Mouse (Mus musculus) CD4-positive, CD25-positive, alpha-beta regulatory T cell, adult 2 months (primary cell): ENCODE data around the gene Pnpla2.
A peak's percentile ranks its signal among the peaks of the same experiment; 100 is the strongest.
"Not testable (repeated sequence)": the region's sequence is repeated elsewhere in the genome, so short reads cannot be mapped to it uniquely, and the experiment has no call there.

ENCODE experiments used
- DNase-seq: peaks from one replicate; pipeline ENCODE4 v3.0.0-alpha.2; 2012; ENCODE audit warnings: low read depth, low spot score

The Pnpla2 gene

DNA sequence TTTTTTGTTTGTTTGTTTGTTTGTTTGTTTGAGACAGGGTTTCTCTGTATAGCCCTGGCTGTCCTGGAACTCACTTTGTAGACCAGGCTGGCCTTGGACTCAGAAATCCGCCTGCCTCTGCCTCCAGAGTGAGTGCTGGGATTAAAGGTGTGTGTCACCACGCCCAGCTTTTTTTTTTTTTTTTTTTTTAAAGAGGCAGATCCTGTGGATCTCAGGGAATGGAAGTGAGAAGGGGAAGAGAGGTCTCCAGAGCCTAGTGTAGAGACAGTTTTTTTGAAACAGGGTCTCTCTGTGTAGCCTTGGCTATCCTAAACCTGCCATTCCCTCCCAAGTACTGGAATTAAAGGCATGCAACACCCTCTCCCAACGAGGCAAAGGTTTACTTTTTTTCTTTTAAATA lies 8.6 kb upstream of the Pnpla2 start:
- not testable (repeated sequence) for DNase-seq

DNA sequence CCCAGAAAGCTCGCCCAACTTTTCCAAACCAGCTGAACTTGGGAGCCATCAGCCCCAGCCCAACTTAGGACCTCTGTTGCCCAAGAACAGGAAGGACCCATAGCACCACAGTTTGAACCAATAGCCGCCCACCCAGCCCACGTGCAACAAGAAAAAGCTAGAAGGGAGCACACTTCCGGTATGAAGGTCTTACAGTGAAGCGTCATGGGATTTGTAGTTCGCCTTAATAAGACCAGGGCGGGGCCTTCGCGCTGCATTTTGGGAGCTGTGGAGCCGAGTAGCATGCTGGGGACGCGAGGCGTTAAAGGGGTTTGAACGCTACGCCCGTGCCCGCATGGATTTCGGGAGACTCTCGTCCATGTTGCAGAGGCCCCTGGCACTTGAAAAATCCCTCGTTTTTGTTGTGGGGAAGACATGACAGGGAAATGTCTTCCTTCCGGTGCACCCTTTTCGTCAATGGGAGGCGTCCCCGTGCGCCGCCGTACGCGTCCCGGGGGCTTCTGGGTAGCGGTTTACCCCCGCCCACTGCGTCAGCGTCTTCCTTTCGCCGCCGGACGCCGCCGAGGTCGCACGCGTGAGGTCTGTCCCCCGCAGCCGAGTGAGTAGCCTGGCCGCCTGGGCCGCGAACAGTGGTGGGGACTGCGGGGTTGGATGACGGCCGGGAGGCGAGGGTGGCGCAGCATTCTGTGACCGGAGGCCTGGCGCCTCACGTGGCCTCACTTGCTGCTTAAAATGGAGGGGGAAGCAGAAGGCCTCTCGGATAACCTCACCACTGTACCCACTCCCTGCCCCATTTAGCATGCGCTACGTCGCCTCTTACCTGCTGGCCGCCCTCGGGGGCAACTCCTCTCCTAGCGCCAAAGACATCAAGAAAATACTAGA lies 7.6 kb upstream of the Pnpla2 start, which contains the start of gene Rplp2:
Rplp2 (plus strand) TSS at position 261 of the 882 bp plus-strand sequence.
- peak; percentile 94 for DNase-seq

DNA sequence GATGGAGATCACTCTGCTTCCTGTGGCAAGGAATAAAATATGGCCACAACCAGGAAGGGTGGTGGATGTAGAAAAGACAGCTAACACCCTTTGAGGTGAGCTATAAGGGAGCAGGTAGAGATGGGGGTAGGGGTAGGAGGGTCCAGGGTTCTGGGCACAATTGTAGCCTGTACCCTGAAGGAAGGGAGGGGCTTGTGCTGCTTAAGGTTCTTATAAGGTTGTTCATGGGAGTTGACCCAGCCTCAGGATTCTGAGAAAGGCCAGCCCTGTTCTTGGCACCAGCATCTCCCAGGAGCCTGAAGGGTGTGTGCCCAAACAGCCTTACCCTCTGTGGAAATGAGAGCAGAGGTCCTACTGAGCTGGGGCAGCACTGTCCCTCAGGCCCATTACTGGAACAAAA lies 3.1 kb upstream of the Pnpla2 start:
- DNase-seq, result no peak

DNA sequence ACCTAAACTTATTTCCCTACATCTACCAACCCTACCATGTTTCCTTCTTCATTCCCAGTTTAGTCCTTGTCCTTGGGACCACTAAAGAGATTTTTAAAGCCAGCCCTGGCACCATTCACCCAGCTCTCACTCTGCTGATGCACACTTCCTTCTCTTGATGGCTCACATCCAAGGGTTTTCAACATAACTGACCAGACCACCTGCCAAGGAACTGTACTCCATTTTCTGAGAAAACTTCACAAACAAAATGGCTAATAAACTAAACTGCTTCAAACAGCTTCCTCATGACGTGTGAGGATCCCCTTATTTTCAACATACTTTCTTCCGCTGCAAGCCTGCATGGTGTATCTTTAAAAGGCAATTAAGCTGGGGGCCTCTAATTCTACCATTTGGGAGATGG lies 1.4 kb upstream of the Pnpla2 start:
- no peak for DNase-seq

DNA sequence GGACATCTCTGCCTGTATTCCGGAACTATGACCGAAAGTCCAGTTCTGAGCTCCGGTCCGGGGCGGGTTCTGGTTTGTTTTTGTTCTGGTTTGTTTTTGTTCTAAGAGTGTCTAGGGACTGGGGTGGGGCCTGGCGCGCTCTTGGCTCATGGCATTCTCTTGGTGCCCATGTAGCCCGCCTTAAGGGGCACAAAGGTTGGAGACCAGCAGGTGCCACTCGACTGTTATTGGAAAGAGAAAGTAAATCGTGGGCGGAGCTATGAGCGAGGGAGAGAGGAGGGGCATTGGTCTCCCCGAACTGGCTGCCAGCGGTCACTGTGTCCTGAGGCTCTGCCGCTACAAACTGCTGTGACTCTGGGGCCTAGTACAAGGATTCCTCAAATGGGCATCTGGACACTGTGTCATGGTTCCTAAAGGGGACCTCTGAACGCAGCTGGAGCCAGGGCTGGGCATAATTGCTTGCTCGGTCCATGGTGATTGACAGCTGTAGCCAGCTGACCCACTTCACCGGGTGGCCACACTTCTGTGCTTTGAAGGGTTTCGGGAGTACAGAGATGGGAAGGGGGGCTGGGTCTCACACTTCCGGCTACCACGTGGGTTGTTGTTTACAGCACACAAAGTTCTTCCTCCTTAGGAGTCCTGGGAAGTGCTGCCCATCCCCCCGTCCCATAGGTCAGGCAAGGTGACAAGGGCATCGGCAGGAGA lies 764 bp downstream of the Pnpla2 start:
- DNase-seq, result peak; percentile 73

DNA sequence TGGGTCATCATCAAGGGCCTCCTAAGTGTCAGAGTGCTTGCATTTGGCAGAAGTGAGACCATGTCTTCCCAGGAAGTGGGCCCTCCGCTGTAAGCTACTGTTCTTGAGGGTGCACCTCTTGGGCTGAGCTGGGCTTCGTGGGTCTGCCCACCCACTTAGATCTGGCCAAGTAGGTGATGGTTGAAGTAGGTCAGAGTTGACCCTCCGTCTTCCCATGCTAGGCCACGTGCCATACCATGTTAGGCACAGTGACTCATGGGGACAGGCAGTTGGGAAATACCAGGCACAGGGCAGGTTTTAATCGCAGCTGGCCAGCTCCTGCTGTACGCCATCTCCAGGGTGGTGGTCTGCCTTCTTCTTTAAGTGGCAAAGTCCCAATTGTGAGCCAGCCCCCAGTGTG lies 1.7 kb downstream of the Pnpla2 start:
- no peak for DNase-seq

DNA sequence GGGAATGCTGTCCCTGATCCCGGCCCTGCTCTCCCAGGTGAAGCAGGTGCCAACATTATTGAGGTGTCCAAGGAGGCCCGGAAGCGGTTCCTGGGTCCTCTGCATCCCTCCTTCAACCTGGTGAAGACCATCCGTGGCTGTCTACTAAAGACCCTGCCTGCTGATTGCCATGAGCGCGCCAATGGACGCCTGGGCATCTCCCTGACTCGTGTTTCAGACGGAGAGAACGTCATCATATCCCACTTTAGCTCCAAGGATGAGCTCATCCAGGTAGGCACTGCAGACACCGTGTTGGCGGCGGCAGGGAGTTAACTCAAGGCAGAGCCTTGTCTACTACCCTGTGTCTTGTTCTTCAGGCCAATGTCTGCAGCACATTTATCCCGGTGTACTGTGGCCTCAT lies 2.2 kb downstream of the Pnpla2 start:
- DNase-seq, result no peak

DNA sequence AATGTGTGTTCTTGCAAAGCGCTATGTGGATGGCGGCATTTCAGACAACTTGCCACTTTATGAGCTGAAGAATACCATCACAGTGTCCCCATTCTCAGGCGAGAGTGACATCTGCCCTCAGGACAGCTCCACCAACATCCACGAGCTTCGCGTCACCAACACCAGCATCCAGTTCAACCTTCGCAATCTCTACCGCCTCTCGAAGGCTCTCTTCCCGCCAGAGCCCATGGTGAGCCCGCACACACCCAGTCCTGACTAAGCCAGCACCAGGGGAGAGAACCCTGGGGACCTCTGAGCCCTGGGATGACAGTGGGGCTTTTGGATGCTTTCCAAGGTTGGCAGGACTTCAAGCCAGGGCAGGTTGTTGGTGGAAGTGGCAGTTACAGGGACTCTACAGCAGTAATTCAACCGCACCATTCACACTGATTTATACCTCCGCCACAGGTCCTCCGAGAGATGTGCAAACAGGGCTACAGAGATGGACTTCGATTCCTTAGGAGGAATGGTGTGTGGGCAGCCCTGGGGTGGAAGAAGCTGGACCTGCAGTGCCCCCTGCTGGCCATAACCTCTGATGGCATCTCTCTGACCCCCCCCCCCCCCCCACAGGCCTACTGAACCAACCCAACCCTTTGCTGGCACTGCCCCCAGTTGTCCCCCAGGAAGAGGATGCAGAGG lies 3.1 kb downstream of the Pnpla2 start:
- peak; percentile 84 for DNase-seq

DNA sequence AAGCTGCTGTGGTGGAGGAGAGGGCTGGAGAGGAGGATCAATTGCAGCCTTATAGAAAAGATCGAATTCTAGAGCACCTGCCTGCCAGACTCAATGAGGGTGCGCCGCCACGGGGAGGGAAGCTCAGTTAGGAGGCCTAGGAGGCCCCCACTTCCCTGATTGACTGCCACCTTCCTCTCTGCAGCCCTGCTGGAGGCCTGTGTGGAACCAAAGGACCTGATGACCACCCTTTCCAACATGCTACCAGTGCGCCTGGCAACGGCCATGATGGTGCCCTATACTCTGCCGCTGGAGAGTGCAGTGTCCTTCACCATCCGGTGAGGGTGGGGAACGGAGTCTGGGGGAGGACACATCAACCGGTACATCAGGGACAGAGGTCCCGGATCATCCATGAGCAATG lies 3.7 kb downstream of the Pnpla2 start:
- no peak for DNase-seq

DNA sequence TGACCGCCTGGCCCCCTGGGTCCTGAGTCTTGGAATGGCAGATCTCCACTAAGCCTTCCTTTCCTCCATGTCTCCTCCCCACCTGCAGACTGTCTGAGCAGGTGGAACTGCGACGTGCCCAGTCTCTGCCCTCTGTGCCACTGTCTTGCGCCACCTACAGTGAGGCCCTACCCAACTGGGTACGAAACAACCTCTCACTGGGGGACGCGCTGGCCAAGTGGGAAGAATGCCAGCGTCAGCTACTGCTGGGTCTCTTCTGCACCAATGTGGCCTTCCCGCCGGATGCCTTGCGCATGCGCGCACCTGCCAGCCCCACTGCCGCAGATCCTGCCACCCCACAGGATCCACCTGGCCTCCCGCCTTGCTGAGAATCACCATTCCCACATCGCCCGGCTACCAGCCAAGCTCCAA lies 4.3 kb downstream of the Pnpla2 start:
- no peak for DNase-seq

DNA sequence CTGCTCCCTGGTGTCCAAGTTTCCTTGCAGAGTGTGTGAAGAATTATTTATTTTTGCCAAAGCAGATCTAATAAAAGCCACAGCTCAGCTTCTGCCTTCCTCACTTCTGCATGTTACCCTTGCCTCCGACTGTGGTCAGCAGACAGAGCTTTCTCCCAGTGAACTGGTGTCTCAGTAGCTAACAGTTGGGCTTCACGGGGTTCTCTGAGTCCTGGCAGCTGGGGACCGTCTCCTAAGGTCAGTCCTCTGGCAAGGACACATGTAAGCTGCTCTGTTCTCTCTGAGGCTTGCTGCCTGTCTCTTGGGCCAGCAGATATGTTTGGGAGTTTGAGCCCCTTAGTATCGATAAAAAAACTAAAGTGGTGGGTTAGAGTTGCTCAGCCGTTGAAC lies 5.0 kb downstream of the Pnpla2 start:
- no peak for DNase-seq

DNA sequence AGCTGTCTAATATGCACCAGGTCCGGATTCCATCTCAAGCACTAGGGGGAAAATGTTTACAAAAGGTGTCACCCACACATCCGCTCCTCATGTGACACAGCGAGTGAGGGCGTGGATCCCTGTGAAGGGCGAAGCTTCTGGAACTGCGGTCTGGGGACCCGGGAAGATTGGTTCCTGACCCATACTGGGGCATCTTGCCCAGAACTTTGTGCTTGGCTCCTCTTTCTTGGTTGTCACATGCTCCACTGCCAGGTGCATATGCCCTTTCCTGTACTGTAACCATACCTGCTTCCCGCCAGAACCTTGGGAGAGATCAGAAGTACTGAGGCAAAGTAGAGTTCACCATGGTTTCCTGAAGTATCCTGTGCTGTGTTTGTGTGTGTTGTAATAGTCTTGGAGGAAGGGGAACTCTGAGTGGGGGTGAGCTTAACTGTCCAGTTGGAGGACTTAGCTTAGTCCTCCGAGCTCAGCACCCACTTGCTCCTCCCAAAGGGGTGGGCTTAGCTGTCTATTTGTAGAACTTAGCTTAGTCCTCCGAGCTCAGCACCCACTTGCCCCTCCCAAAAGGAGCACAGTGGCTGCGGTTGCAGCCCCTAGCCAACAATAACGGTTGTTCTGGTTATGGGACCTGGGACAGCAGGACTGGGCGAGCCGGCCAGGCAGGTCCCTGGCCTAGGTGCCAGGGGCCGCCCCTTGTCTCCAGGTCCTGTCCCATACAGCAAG lies 5.6 kb downstream of the Pnpla2 start, which contains the start of gene Cracr2b:
Cracr2b (plus strand) TSS at position 704 of the 723 bp plus-strand sequence.
- no peak for DNase-seq

DNA sequence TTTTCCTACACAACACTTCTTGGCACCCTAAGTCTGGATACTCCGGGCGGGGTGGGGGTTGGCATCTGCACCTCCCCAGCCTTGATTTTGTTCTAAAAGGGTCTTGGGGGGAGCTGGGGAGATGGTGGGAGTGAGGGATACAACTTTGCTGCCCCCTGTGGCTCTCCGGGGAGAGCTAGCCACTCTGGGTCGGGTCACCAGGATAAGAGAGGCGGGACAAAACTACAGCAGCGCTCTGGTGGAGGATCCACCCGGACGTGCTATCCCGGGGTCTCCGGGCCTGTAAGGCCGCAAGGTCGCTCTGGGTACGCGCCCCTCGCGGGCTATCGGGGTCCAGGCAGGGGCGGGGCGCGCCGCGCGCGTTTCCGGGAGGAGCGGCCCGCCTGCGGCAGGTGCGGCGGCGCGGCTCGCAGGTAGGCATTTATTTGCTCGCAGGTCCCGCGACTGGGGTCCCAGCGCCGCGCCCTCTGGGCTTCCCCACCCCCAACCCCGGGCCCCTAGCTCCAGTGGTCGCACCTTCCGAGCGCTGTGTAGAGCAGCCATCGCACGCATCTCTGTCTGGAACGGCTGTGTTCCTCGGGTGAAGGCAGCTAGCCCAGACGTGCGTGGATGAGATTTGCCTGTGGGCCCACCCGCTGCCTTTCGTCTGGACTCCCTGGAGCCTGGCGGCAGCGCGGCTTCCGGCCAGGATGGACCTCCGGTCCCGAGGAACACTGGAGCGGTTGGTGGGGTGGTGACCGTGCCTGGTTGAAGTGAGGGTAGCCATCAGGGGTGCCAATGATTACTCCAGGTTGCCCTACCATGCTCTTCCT lies 6.7 kb downstream of the Pnpla2 start:
- no peak for DNase-seq

DNA sequence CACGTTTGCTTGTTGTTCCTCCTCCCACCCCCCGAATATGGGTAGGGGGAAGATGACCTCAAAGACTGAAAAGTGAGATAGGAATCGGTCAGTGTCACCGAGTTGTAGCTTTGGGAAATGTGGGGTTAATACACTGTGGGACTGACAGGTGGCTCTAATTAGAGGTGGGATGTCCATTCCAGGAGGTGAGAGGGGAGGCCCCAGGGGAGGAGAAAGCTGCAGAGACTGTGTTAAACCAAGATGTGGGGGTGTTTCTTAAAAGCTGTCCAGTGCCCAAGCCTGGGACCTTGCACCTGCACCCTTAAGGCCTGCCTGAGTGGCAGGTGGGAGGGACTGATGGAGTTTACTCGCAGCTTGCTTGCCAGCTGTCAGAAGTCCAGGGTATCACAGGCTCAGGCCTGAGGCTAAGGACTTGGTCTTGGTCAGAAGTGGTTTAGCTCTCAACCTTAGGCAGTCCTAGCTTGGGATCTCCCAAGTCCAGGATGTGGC lies 7.4 kb downstream of the Pnpla2 start:
- no peak for DNase-seq

DNA sequence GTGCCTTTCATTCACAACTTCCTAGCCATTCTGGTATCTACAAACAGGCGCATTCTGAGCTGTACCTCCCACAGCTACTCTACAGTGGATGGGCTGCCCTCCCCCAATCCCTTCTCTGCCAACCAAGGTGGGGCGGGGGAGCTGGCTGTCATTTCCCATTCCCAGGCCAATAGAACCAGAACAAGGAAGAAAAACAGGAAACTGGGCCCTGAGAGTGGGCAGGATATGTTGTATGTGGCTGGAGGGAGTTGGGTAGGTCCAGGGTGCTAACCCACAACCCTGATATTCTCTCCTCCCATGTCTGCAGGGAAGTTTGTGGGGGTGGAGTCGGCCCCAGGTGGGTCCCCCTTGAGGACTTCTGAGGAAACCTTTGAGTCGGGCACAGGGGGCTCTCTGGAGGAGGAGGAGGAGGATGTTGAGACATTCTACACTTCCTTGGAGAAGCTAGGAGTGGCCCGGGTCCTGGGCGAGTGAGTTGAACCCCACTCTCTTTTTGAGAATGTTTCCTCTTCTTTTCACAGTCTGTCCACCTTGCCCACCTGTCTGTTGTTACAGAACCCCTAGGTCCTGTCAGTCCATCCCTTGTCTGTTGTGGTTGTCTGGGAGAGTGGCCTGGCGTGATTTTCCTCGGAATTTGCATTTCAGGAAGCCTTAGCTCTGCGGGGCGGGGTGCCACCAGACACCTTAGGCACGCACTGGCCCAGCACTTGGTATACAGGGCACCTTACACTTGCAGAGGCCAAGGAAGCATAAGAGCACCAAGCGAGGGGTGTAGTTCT lies 9.0 kb downstream of the Pnpla2 start:
- no peak for DNase-seq

DNA sequence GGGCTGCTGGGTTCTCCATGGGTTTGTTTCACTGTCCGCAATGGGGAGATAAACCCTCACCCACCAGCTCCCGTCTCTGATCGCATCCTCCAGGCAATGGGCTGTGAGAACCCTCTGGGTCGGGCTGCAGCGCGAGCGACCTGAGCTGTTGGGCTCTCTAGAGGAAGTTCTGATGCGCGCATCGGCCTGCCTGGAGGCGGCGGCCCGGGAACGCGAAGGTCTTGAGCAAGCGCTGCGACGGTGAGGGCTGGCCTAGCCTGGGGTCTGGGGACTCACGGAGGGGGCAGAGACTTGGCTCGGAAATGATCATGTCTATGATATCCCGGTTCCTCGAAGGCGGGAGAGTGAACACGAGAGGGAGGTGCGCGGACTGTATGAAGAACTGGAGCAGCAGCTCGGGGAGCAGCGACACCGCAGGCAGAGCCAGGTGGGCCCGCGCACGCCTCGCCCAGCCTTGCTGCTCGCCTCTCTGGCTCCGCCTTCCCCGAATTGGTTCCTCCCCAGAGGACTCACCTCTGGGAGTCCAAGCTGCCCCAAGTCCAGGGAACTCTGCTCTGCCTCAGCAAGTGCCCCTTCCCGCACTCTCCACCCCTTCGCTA lies 9.7 kb downstream of the Pnpla2 start:
- no peak for DNase-seq

DNA sequence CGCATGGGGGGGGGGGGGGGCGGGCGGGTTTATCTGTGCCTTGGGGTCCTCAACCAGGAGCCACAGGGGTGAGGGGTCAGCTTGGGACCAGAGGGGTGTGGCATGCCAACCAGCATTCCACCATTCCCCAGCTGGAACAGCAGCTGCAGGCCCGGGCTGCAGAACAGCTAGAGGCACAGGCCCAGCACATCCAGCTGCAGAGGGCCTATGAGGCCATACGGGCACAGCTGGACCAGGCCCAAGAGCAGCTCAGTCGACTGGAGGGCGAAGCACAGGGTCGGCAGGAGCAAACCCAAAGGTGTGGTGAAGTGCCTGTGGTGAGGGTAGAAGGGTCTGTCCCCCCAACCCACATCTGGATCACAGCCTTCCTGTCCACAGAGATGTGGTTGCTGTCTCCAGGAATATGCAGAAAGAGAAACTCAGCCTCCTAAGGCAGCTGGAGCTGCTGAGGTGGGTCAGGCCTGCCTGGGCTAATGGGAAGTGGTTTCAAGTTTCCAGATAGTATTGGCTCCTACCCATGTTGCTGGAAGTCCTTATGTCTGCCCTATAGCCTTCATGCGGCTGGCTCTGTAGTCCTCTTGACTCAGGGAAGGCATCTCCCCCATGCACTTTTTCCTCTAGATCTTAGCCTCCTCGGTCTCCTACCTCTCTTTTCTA lies 10.5 kb downstream of the Pnpla2 start:
- DNase-seq, result no peak

DNA sequence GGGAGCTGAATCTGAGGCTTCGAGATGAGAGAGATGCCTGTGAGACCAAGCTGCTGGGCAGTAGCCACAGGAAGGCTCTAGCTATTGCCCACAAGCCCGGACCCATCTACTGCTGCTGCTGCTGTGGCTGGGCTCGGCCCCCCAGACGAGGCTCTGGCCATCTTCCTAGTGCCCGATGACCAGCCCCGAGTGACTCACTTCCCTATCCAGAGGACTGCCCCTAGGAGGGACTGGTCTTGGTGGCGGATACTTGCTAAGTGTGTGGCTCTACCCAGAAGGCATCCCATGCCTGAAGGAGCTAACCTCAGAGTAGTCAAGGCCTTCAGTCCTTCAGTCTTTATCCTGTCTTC lies 11.0 kb downstream of the Pnpla2 start:
- no peak for DNase-seq

DNA sequence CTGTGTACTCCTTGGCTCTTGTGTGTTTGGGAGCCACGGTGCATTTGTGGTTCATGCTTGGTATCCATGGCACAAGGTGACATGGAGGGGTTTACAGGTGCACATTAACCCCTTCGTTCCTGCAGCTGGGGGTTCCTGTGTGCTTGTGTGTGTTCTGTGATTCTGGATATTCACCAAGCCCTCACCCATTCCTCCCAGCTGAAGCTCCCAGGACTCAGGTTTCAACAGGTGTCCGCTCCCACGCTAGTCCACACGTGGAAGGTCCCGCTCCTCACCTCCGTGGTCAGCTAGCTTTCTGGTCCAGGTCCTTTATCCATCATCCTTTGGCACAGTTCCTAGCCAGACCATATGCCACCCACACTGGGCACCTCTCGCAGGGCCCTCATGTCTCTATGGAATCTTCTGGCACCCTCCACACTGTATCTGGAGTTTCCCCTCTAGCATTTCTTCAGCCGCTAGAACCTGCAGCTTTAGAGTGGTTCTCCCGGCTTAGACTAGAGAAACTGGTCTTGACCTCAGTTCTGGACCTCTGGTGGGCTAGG lies 11.7 kb downstream of the Pnpla2 start:
- no peak for DNase-seq
